Mouse (Mus musculus): Measurements from ENCODE around the gene Papln. TPM values are rescaled to one million over a fixed set of nuclear protein-coding genes. Genes with fewer than 3 reads are reported as not detected.

Papln gene
- polyA plus RNA-seq, 1 experiment, result not detected

DNA sequence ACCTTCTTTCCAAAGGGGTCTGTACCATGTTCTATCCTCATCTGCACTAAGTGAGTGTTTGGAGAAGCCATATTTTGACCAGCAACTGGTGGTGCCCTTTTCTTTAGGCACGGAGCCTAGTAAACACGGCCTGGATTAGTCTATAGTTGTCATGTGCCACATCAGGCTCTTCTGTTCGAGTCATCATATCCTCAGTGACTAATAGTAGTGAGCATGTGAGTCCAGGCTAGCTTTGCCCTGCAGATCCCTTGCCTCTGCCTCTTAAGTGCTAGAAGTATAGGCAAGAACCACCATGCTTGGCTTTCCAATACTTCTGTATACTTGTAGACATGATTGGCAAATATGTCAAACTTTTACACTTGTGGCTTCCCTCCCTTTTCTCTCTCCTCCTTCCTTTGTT, 70.5 kb downstream of the Papln start:
- TF ChIP-seq POLR2A (IDR thresholded peaks at IDR 0.05; ENCODE audit: insufficient read depth, low read depth, low read length) (no peak), CTCF (IDR thresholded peaks at IDR 0.05; ENCODE audit: insufficient read depth, low read depth, low read length) (no peak)
- 94% methylated on average over 3 of the region's 3 CpGs for WGBS
- no peaks in the 10 kb centered on the region for H3K4me1 ChIP-seq (ENCODE audit: control insufficient read depth, insufficient read depth, low read length)
- H3K27ac ChIP-seq (ENCODE audit: insufficient read depth, low read depth, low read length), result no peak overlapping the region
- no peak overlapping the region for H3K4me3 ChIP-seq (ENCODE audit: insufficient read depth, low read depth, low read length)

DNA sequence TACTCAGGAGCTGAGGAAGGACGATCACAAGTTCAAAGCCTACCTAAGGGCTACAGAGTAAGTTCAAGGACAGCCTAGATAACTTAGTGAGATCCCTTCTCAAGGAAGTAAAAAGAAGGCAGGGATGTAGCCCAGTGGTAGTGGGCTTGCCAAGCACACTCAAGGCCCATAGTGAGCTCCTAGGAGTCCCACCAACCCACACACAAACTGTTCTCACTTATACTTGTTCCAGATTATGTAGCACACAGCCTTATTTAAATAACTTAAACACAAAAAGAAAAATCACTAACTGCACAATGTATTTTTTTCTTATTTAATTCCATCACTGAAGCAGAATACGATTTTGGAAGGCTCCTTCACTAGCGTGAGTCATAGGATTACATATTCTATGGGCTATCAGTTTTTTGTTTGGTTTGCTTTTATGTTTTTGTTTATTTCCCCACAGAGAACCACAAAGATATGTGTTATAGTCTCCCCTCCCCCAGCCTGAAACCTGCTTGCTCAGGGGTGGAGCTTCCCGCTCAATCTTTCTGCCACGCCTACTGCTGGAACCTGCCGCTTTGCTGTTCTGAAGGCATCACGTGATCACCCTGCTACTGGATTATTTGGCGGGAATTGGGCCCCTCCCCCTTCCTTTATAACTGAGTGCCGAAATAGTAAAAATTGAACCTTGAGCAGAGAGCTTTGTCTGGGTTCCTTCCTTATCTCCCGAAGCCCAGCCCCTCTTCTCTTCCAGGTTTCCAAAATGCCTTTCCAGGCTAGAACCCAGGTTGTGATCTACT, 78.2 kb downstream of the Papln start:
- no peak overlapping the region for H3K27ac ChIP-seq (ENCODE audit: insufficient read depth, low read depth, low read length)
- TF ChIP-seq POLR2A (IDR thresholded peaks at IDR 0.05; ENCODE audit: insufficient read depth, low read depth, low read length), result no peak
- no peak for TF ChIP-seq CTCF (IDR thresholded peaks at IDR 0.05; ENCODE audit: insufficient read depth, low read depth, low read length)
- H3K4me1 ChIP-seq (ENCODE audit: control insufficient read depth, insufficient read depth, low read length), result no peaks in the 10 kb centered on the region
- H3K4me3 ChIP-seq (ENCODE audit: insufficient read depth, low read depth, low read length), result no peak overlapping the region
- WGBS, result 89% methylated on average over 10 of the region's 10 CpGs

Other genes with a start within 250 kb of the Papln start
- gene Dcaf4, start 243.2 kb upstream of the Papln start, polyA plus RNA-seq (2012; ENCODE audit: insufficient read depth, insufficient read length, low replicate concordance, missing spikeins), result not detected in 2 replicates
- gene Zfyve1, start 166.4 kb upstream of the Papln start, polyA plus RNA-seq (2012; ENCODE audit: insufficient read depth, insufficient read length, low replicate concordance, missing spikeins), result 152 TPM in 1 of 2 replicates, not detected in the other
- gene Rbm25, start 132.4 kb upstream of the Papln start, polyA plus RNA-seq (2012; ENCODE audit: insufficient read depth, insufficient read length, low replicate concordance, missing spikeins), result 331 and 373 TPM in 2 replicates
- not detected in 2 replicates for gene Psen1, start 75.5 kb upstream of the Papln start, polyA plus RNA-seq (2012; ENCODE audit: insufficient read depth, insufficient read length, low replicate concordance, missing spikeins)
- not detected in 2 replicates for gene Numb, start 158.3 kb downstream of the Papln start, polyA plus RNA-seq (2012; ENCODE audit: insufficient read depth, insufficient read length, low replicate concordance, missing spikeins)
- not detected in 2 replicates for gene Riox1, start 187.0 kb downstream of the Papln start, polyA plus RNA-seq (2012; ENCODE audit: insufficient read depth, insufficient read length, low replicate concordance, missing spikeins)
- not detected in 2 replicates for gene Heatr4, start 221.2 kb downstream of the Papln start, polyA plus RNA-seq (2012; ENCODE audit: insufficient read depth, insufficient read length, low replicate concordance, missing spikeins)
- not detected in 2 replicates for gene Acot2, start 224.2 kb downstream of the Papln start, polyA plus RNA-seq (2012; ENCODE audit: insufficient read depth, insufficient read length, low replicate concordance, missing spikeins)
- not detected in 2 replicates for gene Acot1, start 245.9 kb downstream of the Papln start, polyA plus RNA-seq (2012; ENCODE audit: insufficient read depth, insufficient read length, low replicate concordance, missing spikeins)